Mouse (Mus musculus): ENCODE data around the gene Rnf215.

DNA sequence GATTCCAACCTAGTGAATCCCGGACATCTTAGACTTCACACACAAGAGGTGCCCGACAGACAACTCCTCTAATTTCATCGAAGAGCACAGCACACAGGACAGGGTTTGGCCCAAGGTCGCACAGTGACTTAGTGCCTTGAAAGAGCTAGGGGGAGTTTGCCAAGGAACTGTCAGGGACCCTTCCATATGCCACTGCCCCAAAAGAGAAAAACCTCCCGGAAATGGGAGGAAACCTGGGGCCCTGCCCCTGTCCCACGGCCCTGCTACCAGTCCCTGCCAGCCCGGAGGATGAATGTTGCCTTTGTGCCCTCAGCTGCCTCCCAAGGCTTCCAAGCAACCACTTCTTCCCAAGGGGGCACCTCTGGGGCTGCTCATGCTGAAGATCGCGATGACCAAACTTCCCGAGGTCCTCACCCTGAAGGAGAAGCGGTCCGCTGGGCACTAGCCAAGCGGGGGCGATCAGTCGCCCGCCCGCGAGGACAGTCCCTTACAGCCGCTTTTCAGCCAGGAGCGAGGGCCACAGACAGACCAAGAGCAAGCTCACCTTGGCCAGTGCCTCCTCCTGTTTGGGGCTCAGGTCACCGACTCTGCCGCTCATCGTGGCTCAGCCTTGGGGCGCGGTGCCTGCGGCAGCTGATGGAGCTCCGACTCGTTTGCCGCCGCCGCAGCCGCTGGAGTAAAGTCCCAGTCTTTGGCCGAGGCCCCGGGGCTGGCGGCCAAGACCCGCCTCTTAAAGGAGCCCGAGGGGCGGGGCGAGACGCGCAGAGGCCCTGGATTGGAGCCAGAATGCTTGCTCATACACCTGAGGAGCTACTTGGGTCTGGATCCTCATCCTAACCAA is 16.7 kb upstream of the Rnf215 start:
- no peak for TF ChIP-seq EP300 (optimal IDR thresholded peaks at IDR 0.05)
- TF ChIP-seq CTCF (IDR thresholded peaks at IDR 0.05; ENCODE audit: low read depth), result no peak

Data from stomach, postnatal 0 days (tissue).